Mouse (Mus musculus) c-Kit-negative CD71-positive TER-119-positive erythroid progenitor cells, embryonic 14.5 days (primary cell): ENCODE measurements around the gene Nmu.
A peak's percentile ranks its signal among the peaks of the same experiment; 100 is the strongest.

Experiments
- DNase-seq: peaks from one replicate; pipeline ENCODE4 v3.0.0-alpha.2; 2013; ENCODE audit warnings: low read depth, low spot score

Nmu gene

DNA sequence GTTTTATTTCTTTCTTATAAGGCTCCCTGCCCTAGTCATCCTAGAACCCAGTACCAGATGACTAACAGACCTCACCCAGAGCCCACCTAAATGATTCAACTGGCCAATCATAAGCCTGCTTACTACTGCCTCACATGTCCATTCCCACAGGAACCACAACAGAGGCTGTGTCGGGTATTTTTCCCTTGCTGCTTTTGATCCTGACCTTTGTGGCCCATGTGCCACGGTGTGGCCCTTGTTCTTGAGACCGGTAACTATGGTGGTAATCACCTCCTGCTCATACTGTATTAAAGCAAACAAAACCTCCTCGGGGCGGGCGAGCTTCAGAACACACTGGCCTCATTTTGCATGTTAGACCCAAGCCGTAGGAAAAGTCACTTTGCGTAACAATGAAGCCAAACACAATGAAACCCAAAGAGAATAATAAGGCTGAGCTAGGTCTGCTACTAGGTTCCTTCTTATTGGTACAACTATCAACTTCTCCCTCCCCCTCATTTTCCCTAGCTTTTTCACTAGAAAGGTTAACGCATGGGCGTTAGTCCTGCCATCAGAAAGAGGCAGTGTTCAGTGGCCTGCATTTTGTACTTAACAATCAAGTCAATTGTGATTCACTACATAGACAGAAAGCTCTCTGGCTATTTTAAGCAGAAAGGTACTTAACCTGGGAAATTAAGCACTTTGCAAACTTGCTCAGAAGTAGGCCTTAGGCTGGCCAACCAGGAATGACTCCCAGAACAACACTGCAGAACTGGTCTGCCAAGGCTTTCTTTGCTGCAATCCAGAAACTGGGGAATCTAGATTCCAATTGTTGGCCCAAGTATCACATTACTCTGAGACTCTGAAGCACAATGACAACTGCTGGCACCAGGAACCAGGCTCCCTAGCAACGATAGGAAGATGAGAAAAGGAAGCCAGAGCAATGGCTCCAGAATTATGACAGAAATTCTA is 42.1 kb downstream of the Nmu start:
- no peak for DNase-seq

DNA sequence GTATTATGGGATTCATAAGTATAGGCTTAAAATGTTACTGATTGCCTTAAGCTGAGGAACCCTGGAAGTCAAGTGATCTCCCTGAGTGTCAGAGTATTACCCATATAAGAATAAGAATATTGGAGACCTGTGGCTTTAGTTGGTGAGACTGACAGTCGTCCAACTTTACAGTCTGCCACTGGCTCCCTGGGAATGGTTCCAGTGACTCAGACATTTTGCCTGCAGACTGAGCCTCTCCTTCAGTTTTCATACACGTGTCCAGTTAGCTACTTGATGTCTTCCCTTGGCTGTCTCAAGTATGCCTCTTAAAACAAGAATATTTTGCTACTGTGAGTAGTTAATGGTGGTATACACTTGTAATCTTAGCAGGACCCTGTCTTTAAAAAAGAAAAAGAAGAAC is 55.4 kb downstream of the Nmu start:
- DNase-seq = no peak

DNA sequence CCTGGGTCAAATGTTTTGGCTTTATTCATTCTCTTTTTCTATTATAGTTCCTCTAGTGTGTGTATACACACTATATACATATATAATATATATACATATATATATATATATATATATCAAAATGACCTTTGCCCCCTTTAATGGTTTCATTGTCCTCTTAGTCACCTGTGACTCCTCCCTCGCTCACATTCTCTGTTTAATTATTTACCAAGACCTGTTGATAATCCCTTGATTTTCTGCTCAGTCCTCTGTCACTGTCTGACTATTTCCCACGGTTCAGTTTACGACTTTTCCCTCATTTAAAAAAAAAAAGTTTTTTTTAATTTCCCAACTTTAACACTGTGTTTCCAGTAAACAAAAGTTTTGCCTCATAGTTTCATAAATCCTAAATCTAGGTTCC is 57.3 kb downstream of the Nmu start:
- no peak for DNase-seq

DNA sequence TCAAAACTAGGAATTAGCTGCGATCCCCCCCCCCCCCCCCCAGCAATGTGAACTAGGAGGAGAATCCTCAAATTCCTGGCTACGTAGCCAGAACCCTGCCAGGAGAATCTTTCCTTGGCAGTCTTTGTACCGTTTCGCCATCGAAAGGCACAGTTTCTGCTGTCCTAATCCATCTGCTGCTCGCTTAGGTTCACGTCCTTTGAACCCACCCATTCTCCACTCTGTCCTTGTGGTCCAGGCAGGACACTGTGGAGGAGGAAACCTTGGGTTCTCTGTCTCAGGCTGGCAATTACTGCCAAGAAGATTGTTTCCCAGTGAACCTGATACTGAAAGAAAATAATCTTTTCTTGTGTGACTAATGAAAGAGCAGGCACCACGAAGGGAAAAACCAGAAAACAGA is 58.0 kb downstream of the Nmu start:
- DNase-seq = no peak

DNA sequence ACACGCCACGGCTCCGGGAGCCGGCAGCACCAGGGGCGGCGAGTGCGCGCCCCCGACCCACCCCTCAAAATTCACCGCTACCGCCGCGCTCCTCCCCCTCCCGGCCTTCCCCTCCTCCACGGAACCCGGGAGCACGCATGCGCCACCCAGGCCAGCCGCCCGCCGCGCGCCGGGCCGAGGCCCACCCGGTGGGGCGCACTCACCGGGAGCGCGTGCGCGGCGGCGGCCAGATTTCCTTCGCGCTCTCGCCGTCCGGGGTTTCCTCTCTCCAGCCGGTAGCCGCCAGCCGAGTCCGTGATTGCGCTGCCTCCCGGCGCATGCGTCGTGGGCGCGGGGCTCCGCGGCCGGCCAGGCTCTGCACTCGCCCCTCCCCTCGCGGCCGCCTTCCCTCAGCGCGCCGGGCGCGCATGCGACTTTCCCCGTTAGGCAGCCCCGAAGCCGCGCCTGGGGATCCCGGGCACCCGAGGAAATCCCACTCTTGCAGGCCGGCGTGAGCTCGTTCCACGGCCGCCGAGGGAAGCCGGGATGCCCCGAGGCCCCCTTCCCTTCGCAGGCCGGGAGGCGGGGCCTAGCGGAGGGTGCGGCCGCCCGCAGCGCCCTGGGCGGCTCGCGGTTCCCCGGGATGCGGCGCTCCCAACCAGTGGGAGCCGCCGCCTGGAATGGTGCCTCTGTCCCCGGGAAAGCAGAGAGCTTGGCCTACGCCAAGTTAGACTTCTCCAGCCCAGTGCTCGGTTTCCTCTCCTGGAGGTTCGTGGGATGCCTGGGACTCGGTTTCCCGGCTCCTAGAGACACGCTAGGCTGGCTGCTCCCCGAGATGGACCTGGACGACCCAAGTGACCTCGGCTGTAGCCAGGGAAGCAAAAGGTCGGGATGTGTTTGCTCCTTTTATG is 58.9 kb downstream of the Nmu start, which contains the start of gene Clock:
TSS of gene Clock (minus strand) at position 341 of the 890 bp plus-strand sequence.
- peak; percentile 42 for DNase-seq

DNA sequence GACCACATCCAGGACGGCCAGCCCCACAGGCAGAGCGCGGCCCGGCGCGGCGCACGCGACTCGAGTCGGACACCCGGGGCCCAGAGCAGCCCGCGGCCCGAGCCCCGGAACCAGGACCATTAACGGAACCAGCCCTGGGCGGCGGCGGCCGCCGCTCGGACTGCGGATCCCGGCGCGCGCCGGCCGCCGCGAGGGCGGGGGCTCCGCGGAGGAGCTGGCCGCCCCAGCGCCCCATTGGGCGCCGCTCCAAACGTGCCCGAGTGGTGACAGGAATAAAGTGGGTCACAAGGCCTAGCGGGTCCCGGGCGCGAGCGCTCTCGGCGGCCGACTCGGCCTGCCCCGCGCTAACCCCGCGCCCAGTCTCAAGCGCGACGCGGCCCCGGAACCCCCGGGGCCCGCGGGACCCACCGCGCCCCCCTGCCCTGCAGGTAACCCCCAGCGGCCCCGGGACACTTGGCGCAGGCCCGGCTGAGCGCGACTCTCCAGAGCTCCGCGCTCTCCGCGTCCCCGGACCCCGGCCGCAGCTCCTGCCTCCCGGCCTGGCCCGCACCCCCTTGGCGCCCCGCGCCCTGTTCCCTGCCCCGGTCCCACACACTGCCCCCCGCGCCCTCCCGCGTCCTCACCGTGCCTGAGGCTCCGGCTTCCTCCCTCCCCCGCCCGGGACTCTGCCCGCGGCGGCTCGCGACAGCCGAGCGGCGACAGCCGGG is 59.7 kb downstream of the Nmu start:
- DNase-seq = peak; percentile 29

DNA sequence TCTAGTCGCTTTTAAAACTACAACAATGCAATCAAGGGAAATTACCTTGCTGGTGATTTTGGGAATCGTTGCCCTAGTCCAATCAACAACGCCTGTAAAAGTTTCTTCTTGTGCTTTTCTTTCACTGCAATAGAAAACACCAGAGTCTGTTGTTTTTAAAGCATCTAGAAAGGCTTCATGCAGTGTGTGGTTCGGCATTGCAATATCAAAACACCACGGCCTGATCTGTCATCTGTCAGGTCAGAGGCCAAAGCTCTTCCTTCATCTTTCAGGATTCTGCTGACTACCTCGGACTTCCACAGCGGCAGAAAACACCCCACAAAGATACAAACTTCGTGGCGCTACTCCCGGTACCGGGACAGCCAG is 60.2 kb downstream of the Nmu start:
- DNase-seq = no peak

DNA sequence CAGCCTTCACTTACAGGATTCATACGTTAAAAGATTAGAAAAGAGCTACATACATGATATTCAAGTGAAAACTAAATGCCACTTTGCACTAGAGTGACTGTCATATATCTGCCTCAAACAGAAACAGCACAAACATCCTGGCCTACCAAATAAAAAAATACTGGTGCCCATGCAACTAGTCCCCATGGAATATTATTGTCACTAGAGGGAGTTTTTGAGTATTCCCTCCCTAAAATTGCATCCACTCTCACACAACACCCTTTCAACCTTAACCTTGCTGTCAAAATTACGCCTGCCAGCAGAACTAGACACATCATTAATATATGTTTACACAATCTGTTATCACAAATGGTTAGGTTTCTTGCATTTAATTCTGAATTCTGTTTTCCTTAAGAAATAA is 61.6 kb downstream of the Nmu start:
- DNase-seq = no peak

DNA sequence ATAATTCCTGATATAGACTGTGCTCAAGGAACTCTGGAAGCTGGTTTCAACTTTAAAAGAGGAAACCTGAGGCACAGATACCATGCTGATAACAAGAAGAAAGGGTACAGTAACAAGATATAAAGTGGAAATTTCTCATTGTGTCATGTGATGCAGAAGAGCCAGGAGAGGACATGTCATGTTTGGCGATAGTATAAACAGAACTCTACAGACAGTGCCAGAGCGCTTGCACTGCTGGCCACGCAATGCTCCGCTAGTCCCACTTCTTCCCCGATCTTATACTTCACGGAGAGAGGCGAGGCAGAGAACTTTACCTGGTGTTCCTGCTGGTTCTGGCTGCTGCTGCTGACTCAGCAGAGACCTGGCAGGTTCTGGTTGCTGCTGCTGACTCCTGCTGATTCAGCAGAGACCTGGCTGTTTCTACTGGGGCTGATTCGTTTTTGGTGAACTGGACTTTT is 74.3 kb downstream of the Nmu start:
- no peak for DNase-seq

DNA sequence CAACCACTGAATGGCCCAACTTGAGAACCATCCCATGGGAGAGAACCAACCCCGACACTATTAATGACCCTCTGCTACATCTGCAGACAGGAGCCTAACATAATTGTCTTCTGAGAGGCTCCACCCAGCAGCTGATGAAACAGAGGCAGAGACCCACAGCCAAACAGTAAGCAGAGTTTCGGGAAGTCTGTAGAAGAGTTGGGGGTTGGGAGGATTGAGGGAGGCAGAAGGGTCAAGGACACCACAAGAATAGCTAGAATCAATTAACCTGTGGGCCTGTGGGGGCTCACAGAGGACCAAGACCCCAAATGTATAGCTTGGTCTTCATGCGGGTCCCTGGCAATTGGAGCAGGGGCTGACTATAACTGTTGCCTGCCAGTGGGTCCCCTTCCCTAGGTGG is 75.3 kb downstream of the Nmu start:
- DNase-seq = no peak

DNA sequence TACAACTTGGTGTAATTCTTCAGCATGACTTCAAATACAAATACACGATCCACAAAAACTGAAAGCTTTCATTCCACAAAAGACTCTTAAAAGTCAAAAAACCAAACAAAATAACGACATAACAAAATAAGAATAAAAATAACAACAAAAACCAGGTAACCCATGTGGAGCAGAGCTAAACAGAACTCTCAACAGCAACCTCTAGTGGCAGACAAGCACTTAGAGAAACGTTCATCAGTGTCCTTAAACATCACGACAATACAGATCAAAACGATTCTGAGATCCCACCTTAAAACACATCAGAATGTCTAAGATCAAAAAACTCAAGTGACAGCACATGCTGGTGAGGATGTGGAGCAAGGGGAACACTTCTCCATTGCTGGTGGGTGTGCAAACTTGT is 76.5 kb downstream of the Nmu start:
- no peak for DNase-seq

DNA sequence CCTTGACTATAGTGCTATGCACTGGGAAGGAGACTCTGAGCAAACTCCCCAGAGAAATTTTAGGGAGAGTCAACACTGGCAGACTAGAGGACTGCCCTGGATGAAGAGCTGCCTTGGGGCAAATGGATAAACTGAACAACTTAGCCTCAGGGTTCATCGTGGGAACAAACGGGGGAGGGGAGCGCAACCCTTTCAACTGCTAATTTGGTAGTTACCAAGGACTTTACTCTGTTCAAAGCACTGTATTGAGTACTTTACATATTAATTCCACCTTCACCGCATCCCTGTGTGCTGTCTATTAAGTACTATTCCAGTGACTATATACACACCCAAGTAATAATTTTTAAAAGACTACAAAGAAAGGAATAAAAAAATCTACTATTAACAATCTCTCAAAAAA is 77.9 kb downstream of the Nmu start:
- DNase-seq = no peak

DNA sequence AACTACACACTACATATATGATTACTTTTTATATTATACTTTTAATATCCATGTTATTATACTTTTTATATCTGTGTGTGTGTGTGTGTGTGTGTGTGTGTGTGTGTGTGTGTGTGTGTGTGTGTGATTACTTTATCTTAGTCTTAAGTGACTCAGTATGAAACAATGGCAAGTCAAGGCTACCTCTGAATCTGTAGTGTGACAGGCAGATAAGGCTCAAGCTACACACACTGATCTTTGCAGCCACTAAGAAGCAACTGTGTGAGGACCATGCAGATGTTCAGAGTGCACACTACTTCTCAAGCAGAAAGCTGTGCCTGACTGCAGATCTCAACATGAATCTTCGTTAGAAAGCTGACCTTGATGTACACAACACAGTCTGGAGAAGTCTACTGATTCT is 79.7 kb downstream of the Nmu start:
- no peak for DNase-seq
